Mouse (Mus musculus) frontal cortex, adult 2 months (tissue): ENCODE measurements around the gene Cacna1d. TPM values are rescaled to one million over a fixed set of nuclear protein-coding genes. Genes with fewer than 3 reads are reported as not detected.

Experiments
- DNase-seq, 2 experiments: peaks; one replicate each; pipeline ENCODE4 v3.0.0; 2022; ENCODE audit warnings: low spot score in 1 of 2; ENCODE audit errors: extremely low spot score in 1 of 2
- polyA plus RNA-seq: library from polyadenylated mRNA; depleted of rRNA; stranded (reverse); fragments of >200 nt; gene quantifications from 2 replicates; pipeline ENCODE4 v1.2.3, GENCODE M21; 2012

Cacna1d gene
- polyA plus RNA-seq, 1 experiment = 80.3 TPM

GRCm38 (mm10) chr14:30046976-30047375 lies 444.3 kb downstream of the Cacna1d start:
- no peak for DNase-seq

DNA sequence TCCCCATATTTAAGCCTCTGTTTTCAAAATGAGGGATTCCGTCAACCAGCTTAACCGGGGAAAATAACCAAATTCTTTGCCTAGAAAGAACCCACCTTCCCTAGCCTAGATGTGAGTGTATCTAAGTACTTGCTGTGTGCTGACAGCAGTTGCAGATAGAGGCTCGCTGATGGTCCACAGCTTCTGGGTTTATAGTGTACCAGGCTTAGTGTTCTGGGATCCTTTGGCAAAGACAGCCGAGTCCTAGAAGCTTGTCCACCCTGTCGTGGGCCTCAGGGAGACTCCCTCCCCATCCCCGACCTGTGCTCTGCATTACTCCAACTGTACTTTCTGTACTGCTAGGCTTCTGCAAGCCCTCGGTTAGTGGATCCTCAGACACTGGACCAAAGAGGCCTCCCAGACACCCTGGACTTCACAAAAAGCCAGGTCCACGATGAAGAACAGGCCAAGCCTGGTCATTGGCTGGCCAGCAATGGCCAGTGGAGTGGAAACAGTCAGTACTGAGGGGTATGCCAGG lies 445.5 kb downstream of the Cacna1d start:
- no peak for DNase-seq

- no peak for DNase-seq
These were observed 446.0 kb downstream of the Cacna1d start for GRCm38 (mm10) chr14:30045239-30045638.

- no peak for DNase-seq
These were observed 447.8 kb downstream of the Cacna1d start for GRCm38 (mm10) chr14:30043356-30043940.

DNA sequence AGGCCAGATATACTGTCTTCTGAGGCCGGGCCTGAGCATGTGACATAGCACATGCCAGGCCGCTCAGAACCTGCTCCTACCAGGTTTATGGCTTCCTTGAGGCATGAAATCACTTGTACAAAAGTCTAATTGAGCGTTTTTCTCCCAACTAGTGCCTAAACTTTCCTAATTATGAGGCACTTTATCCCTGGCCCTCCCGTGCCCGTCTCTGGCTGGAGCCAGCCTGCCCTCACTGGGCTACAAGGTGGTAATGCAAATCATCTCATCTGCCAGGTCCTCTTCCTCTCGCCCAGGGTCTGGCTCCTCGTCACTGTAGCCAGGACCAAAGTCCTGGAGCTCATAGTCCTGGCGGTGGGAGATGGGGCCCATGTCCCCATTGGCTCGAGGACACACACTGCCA lies 449.4 kb downstream of the Cacna1d start:
- no peak for DNase-seq

DNA sequence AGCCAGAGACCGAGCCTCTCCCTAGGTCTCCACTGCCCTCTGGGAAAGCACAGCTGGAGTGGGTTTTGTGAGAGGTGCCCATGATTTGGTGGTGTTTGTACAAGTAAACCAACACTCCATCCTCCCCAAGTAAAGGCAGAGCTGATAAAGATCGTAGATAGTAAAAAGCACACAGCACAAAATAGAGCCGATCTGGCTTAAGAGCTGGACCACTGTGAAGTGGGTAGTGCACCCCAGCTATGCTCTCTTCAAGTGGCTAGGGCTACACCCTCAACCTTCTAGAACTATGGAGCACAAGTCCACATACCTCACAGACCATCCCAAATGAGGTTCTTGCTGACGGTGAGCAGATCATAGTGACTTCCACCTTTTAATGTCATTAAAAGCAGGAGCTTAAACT lies 451.8 kb downstream of the Cacna1d start:
- no peak for DNase-seq

DNA sequence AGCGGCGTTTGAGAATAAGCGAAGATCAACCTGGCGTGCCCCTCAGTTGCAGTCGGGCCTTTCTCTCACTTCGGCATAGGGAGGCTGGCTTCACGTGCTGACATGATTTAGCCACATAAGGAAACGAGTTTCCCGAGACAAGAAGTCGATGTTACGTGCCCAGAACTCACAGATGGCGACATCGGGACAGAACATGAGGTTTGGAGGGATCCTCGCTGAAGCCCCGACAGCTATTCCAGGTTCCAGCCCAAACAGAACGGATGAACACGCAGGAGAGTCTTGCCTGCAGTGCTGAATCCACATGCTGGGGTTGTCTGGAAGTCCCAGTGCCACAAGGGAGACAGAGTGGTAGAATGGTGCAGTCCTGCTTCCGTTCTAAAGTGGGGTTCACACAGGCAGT lies 452.8 kb downstream of the Cacna1d start:
- DNase-seq = no peak

DNA sequence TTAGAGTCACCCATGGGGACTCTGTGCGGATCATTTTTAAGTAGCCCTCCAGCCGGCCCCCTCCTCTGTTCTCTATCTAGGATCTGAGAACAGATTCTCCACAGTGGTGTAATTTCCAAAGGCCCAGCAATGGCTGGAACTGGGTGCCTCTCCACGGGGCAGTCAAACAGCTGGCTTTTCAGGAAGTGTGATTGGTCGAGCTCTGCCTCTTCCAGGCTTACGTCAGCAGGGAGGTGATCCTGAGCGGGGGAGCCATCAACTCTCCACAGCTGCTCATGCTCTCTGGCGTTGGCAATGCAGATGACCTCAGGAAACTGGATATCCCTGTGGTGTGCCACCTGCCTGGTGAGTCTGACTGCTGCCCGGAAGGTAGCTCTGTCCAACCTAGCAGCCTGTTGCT lies 457.9 kb downstream of the Cacna1d start:
- DNase-seq = no peak

- DNase-seq = no peak
These were observed 463.9 kb downstream of the Cacna1d start for GRCm38 (mm10) chr14:30027378-30027777.

DNA sequence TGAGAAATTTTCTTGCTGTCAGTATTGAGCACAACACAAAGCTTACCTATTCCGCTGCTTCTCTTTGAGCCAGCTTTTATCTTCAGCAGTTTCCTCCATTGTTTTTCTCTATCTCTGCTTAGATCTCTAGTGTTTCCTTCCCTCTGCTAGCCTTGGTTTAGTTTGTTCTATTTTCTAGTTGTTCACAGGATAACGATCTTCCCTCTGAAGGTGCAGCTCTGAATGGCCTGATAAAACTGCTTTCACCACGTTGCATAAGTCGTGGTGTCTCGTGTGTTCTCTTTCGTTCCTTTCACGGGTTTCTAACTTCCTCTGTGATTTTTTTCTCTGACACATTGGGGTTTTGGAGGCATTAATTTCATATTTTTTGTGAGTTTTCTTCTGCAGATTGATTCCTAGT lies 466.9 kb downstream of the Cacna1d start:
- DNase-seq = no peak

GRCm38 (mm10) chr14:30022471-30022870 lies 468.8 kb downstream of the Cacna1d start:
- DNase-seq = no peak

DNA sequence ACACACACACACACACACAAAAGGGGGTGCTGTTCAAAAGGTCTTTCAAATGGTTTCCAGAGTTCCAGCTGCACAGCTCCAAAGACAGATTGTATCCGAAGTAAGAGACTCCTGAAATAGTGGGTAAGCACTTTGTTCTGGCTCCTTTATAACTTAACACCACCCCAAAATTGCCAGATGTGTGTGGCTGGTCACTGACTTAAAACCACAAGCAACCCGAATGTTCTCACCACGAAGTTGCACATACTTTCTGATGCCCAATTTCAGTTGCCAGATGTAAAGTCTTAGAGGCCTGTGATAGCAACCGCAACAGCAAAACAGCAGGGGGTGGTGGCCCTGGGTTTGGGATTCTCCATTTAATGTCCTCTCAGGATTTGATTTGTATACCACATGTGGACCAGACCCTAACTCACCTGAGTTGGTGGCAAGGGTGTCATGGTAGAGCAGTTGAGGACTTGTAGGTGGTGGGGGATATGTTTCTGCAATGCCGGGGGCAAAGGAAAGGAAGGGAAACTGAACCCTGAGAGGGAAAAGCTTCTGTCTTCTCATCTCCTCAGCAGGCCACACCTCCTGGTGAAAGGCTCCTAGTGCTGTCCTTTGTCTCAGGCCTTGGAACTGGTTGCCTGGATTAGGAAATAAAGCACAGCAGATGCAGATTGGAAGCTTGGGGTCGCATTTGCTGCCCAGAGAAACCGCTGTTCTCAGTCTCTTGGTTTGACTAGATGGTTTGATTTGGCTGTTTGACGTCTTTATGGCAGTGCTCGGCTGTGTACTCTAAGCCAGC lies 471.3 kb downstream of the Cacna1d start:
- no peak for DNase-seq

- DNase-seq = no peak
These were observed 471.9 kb downstream of the Cacna1d start for GRCm38 (mm10) chr14:30019375-30019774.

GRCm38 (mm10) chr14:30018846-30019245 lies 472.4 kb downstream of the Cacna1d start:
- no peak for DNase-seq

GRCm38 (mm10) chr14:30018463-30018801 lies 472.8 kb downstream of the Cacna1d start:
- no peak for DNase-seq

- DNase-seq = no peak
These were observed 473.3 kb downstream of the Cacna1d start for GRCm38 (mm10) chr14:30017794-30018462.

- DNase-seq = no peak
These were observed 474.6 kb downstream of the Cacna1d start for GRCm38 (mm10) chr14:30016666-30017065.

GRCm38 (mm10) chr14:30015008-30015407 lies 476.2 kb downstream of the Cacna1d start:
- DNase-seq = no peak

- DNase-seq = no peak
These were observed 476.8 kb downstream of the Cacna1d start for GRCm38 (mm10) chr14:30014487-30014886.

DNA sequence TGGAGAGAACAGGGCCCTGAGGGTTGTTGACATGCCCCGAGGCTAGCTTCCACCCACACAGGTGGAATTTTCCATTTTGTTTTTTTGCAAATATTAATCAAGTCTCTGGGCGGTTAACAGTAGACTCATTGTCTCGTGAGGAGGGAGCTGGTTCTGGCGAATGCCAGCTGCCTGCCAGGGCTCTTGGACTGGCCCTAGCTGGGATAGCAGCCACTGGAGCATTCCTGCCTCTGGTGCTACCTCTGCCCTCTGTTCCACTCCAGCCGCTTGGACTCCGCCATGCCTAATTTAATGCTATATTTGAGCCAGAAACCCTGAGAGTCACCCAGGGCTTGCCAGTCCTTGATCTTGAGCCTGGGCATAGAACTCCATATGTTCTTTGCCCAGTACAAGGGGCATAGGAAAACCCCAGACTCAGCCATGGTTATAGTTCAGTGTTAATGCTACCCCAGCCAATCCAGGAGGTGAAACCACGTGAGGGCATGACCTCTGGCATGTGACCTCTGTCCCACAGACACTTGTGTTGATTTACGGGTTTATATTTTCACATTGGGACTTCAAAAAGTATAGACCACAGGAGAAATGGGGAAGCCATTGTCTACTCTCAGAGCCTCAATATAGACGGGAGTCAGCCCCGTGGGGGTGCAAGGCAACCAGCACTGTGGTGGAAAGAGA lies 479.2 kb downstream of the Cacna1d start:
- peak in 1 of 2 experiments; percentile 40 for DNase-seq
